Mouse (Mus musculus): ENCODE measurements around the gene Obox5.
"Not testable (repeated sequence)": the region's sequence is repeated elsewhere in the genome, so short reads cannot be mapped to it uniquely, and the experiment has no call there.

Obox5 gene

GRCm38 (mm10) chr7:15749831-15750230 lies at the start of gene Obox5:
Obox5 (plus strand) TSS chr7:15750131.
- not testable (repeated sequence) for DNase-seq (ENCODE audit: low spot score in 2 of 2)

- DNase-seq (ENCODE audit: low spot score in 2 of 2) = not testable (repeated sequence)
These were observed 635 bp upstream of the Obox5 start for GRCm38 (mm10) chr7:15749296-15749695.

Measured in spleen, postnatal 14 days (tissue).